Comparison of ENCODE assay signal across 26 mouse cellular contexts in the genomic region with DNA sequence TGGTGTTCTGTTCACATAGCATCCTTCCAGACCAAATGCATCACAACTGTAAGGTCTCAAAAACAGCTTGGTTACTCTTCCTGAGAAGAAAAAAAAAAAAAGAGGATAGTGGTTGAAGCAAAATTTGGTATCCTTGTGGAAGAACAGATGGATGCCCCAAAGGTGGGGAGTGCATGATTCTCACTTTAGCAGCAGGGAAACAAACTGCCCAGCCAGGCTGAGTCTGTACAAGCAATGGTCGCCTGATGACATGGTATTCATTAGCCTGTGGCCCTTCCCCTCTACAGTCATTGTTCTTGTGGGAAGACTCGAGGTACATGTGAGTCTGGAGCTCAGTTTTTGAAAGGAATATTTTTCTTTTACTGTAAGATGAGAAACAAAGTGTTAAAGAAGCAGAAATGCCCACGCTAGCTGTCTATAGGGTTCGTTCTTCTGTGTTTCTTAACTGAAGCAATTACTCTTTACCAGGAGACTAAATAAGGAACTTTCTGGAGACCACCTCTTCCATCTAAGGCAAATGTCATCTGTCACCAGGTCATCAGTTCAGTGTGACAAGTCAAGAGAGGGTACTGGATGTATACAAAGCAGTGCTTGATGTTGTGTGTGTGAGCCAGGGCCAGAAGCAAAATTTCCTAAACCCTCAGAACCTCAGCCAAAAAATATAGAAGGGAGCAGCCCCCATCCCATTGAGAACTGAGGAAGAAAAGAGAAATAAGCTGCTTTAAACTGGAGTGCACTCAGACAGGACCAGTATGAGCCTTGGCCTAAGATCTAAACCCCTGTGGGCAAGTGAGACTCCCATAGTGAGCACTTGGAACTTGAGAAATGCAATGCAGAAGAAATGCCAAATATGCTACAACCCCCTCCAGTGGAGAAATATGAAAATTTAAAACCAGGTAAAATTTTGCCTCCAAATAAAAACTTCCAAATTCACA.
A peak's percentile ranks its signal among the peaks of the same experiment; 100 is the strongest.
DNase-seq lines count a peak whose midpoint lies in the region; ATAC-seq lines count a peak whose summit lies in the region.
"Had no signal": no experiment of that assay in that cellular context is flagged by ENCODE, and none has a peak within 500 bp of the region (broad histone marks: within the 10 kb centered on the region; RNA-seq: fewer than 3 reads in every experiment).

No protein-coding gene starts in this region.

- no peak overlapping the region for H3K4me3 ChIP-seq in lung, embryonic 16.5 days (ENCODE audit: low read length)
- H3K4me3 ChIP-seq in hindbrain, embryonic 12.5 days: no peak overlapping the region
- H3K4me3 ChIP-seq in neural tube, embryonic 15.5 days (replicated peaks): no peak overlapping the region
- H3K4me3 ChIP-seq: erythroblast, embryonic 14.5 days; gastrocnemius, adult 2 months; hindbrain, embryonic 10.5 days; liver, embryonic 12.5 days; midbrain, embryonic 10.5 days; neural tube, embryonic 12.5 days had no signal

- no peak overlapping the region for H3K4me2 ChIP-seq in lung, embryonic 16.5 days (ENCODE audit: low read depth, low read length)
- H3K4me2 ChIP-seq in hindbrain, embryonic 12.5 days (replicated peaks): no peak overlapping the region
- H3K4me2 ChIP-seq in neural tube, embryonic 15.5 days: no peak overlapping the region
- H3K4me2 ChIP-seq: liver, embryonic 12.5 days; neural tube, embryonic 12.5 days had no signal

- peak; percentile 85 for ATAC-seq in lung, embryonic 16.5 days (ENCODE audit: low read depth)
- ATAC-seq in hindbrain, embryonic 12.5 days (ENCODE audit: low FRiP score): no peak
- no peak for ATAC-seq in neural tube, embryonic 15.5 days (ENCODE audit: low FRiP score)
- ATAC-seq: forebrain, embryonic 16.5 days; hindbrain, embryonic 16.5 days; liver, embryonic 12.5 days; liver, postnatal 0 days; midbrain, embryonic 16.5 days had no signal

- H3K4me1 ChIP-seq in lung, embryonic 16.5 days (replicated peaks; ENCODE audit: control insufficient read depth, insufficient read depth, low read length): no peaks in the 10 kb centered on the region
- no peaks in the 10 kb centered on the region for H3K4me1 ChIP-seq in hindbrain, embryonic 12.5 days
- H3K4me1 ChIP-seq in neural tube, embryonic 15.5 days: no peaks in the 10 kb centered on the region
- H3K4me1 ChIP-seq: hindbrain, embryonic 10.5 days; liver, embryonic 12.5 days; midbrain, embryonic 10.5 days; neural tube, embryonic 12.5 days had no signal

- H3K9ac ChIP-seq in lung, embryonic 16.5 days (ENCODE audit: low read length): no peak overlapping the region
- no peak overlapping the region for H3K9ac ChIP-seq in hindbrain, embryonic 12.5 days
- H3K9ac ChIP-seq in neural tube, embryonic 15.5 days (replicated peaks): no peak overlapping the region
- H3K9ac ChIP-seq: liver, embryonic 12.5 days; liver, postnatal 0 days; neural tube, embryonic 12.5 days had no signal

- H3K27ac ChIP-seq in lung, embryonic 16.5 days (ENCODE audit: low read length): no peak overlapping the region
- H3K27ac ChIP-seq in hindbrain, embryonic 12.5 days: no peak overlapping the region
- no peak overlapping the region for H3K27ac ChIP-seq in neural tube, embryonic 15.5 days (replicated peaks)
- H3K27ac ChIP-seq: gastrocnemius, adult 2 months; hindbrain, embryonic 10.5 days; liver, embryonic 12.5 days; midbrain, embryonic 10.5 days; neural tube, embryonic 12.5 days had no signal

- no peaks in the 10 kb centered on the region for H3K36me3 ChIP-seq in lung, embryonic 16.5 days (ENCODE audit: control insufficient read depth, insufficient read depth, low read length)
- H3K36me3 ChIP-seq in hindbrain, embryonic 12.5 days: no peaks in the 10 kb centered on the region
- H3K36me3 ChIP-seq in neural tube, embryonic 15.5 days: no peaks in the 10 kb centered on the region
- H3K36me3 ChIP-seq: G1E; hindbrain, embryonic 10.5 days; liver, embryonic 12.5 days; neural tube, embryonic 12.5 days had no signal

- WGBS in lung, embryonic 16.5 days: 43% methylated on average over 4 of the region's 4 CpGs
- 71% methylated on average over 4 of the region's 4 CpGs for WGBS in hindbrain, embryonic 12.5 days
- WGBS in neural tube, embryonic 15.5 days: 70% methylated on average over 4 of the region's 4 CpGs

- no peaks in the 10 kb centered on the region for H3K9me3 ChIP-seq in lung, embryonic 16.5 days (ENCODE audit: control insufficient read depth, low read length)
- no peaks in the 10 kb centered on the region for H3K9me3 ChIP-seq in hindbrain, embryonic 12.5 days (replicated peaks)
- no peaks in the 10 kb centered on the region for H3K9me3 ChIP-seq in neural tube, embryonic 15.5 days (replicated peaks)
- H3K9me3 ChIP-seq: G1E; hindbrain, embryonic 10.5 days; liver, embryonic 12.5 days; midbrain, embryonic 10.5 days; neural tube, embryonic 12.5 days had no signal

- DNase-seq in cerebellum, adult 11-12 months: peak; percentile 77
- DNase-seq in cerebellum, adult 11 months: no peak
- DNase-seq in lung, postnatal 4 days: no peak
- peak; percentile 76 for DNase-seq in cerebellum, adult 9-11 months
- DNase-seq: adrenal gland, adult 8-10 months; gastrocnemius, adult 2 months; heart, postnatal 14 days; kidney, adult 18-20 months; kidney, postnatal 36 days; layer of hippocampus, postnatal 36 days; left cerebral cortex, postnatal 4 days; liver, postnatal 0 days; right cerebral cortex, postnatal 4 days; thymus, postnatal 4 days had no signal

- no peaks in the 10 kb centered on the region for H3K27me3 ChIP-seq in lung, embryonic 16.5 days (ENCODE audit: control insufficient read depth, insufficient read depth, low read depth, low read length)
- no peaks in the 10 kb centered on the region for H3K27me3 ChIP-seq in hindbrain, embryonic 12.5 days
- H3K27me3 ChIP-seq in neural tube, embryonic 15.5 days (replicated peaks): no peaks in the 10 kb centered on the region
- H3K27me3 ChIP-seq: neural tube, embryonic 12.5 days had no signal

Comparison
In these comparisons a context has a peak if more than half of its experiments do, and no peak if none do; other contexts are left out.
1. DNase-seq: peak in cerebellum, adult 11-12 months (single experiment) and cerebellum, adult 9-11 months (single experiment); none in cerebellum, adult 11 months (single experiment) and lung, postnatal 4 days (0 of 2).